Mouse (Mus musculus) CH12.LX (cell line): Measurements from ENCODE around the gene Ncf2. TPM values are rescaled to one million over a fixed set of nuclear protein-coding genes. Genes with fewer than 3 reads are reported as not detected.

Source experiments
- DNase-seq: peaks from one replicate; pipeline ENCODE4 v3.0.0-alpha.2; 2013; ENCODE audit errors: extremely low read depth
- H3K27ac ChIP-seq: 2 replicates; pipeline ENCODE4 v1.5.1; 2012; ENCODE audit warnings: low read depth, mild to moderate bottlenecking, control low read depth, moderate library complexity; ENCODE audit not compliant: insufficient read depth
- H3K27me3 ChIP-seq: replicated peaks from 2 replicates; pipeline ENCODE3; 2012; ENCODE audit warnings: inconsistent platforms
- H3K36me3 ChIP-seq, 2 experiments: replicated peaks in 1 of 2; 2 replicates each; pipeline versions ENCODE3 to v1.6.1; 2012; ENCODE audit warnings: inconsistent platforms in 1 of 2, low read length in 1 of 2, mild to moderate bottlenecking in 1 of 2, mixed read lengths in 1 of 2, moderate library complexity in 1 of 2; ENCODE audit not compliant: control insufficient read depth in 1 of 2, insufficient read depth in 1 of 2
- H3K4me1 ChIP-seq, 2 experiments: 2 replicates each; pipeline ENCODE4 v1.6.1; 2012; ENCODE audit warnings: inconsistent platforms in 1 of 2, moderate library complexity in 1 of 2; ENCODE audit not compliant: insufficient read depth in 2 of 2, control insufficient read depth in 1 of 2
- H3K4me2 ChIP-seq: 2 replicates; pipeline ENCODE4 v1.6.1; 2012; ENCODE audit warnings: low read depth, mild to moderate bottlenecking, control low read depth; ENCODE audit not compliant: poor library complexity, insufficient read depth, severe bottlenecking
- H3K4me3 ChIP-seq, 3 experiments: fragments of 150-350 bp in 1 of 3; sonication (generic) in 1 of 3; replicated peaks in 1 of 3; 2 replicates each; pipeline versions ENCODE3 to v1.5.1; 2011 to 2012; ENCODE audit warnings: low read depth in 2 of 3, low read length in 2 of 3, mild to moderate bottlenecking in 2 of 3, moderate library complexity in 2 of 3, control low read depth in 1 of 3, improper control_type of control experiment in 1 of 3, inconsistent platforms in 1 of 3, mixed read lengths in 1 of 3; ENCODE audit not compliant: poor library complexity in 1 of 3
- H3K79me2 ChIP-seq: replicated peaks from 2 replicates; pipeline ENCODE4 v1.6.1; 2012; ENCODE audit warnings: mild to moderate bottlenecking, moderate library complexity; ENCODE audit not compliant: control insufficient read depth, poor library complexity, insufficient read depth, severe bottlenecking; ENCODE audit errors: extremely low read depth
- H3K9ac ChIP-seq: 2 replicates; pipeline ENCODE4 v1.6.1; 2012; ENCODE audit warnings: low read depth, mild to moderate bottlenecking, control low read depth, moderate library complexity; ENCODE audit not compliant: insufficient read depth
- H3K9me3 ChIP-seq: replicated peaks from 2 replicates; pipeline ENCODE3; 2012; ENCODE audit warnings: low read length, inconsistent platforms, mixed read lengths
- BHLHE40 ChIP-seq: IDR thresholded peaks from 2 replicates; pipeline ENCODE4 v1.6.1; 2011; ENCODE audit warnings: mild to moderate bottlenecking, low read depth, low read length, improper control_type of control experiment
- CHD2 ChIP-seq: IDR thresholded peaks from 2 replicates; pipeline ENCODE4 v1.6.1; 2011; ENCODE audit warnings: low read length, improper control_type of control experiment
- CTCF ChIP-seq, 2 experiments: IDR thresholded peaks in 1 of 2; conservative IDR thresholded peaks in 1 of 2; 2 replicates each; pipeline ENCODE4 v1.5.1; 2011 to 2012; ENCODE audit warnings: low read depth in 2 of 2, low read length in 2 of 2, improper control_type of control experiment in 1 of 2, inconsistent platforms in 1 of 2, mild to moderate bottlenecking in 1 of 2, moderate library complexity in 1 of 2
- ELF1 ChIP-seq: IDR thresholded peaks from 2 replicates; pipeline ENCODE4 v1.6.1; 2014; ENCODE audit warnings: low read depth, mild to moderate bottlenecking, inconsistent platforms, low read length, improper control_type of control experiment
- EP300 ChIP-seq: IDR thresholded peaks from 2 replicates; pipeline ENCODE4 v1.6.1; 2011; ENCODE audit warnings: low read length, improper control_type of control experiment
- ETS1 ChIP-seq: conservative IDR thresholded peaks from 2 replicates; pipeline ENCODE4 v1.6.1; 2012; ENCODE audit warnings: low read depth, mild to moderate bottlenecking, inconsistent platforms, low read length, improper control_type of control experiment, moderate library complexity
- GABPA ChIP-seq: IDR thresholded peaks from 2 replicates; pipeline ENCODE4 v1.6.1; 2012; ENCODE audit warnings: low read depth, low read length, improper control_type of control experiment, inconsistent platforms; ENCODE audit not compliant: insufficient replicate concordance
- HCFC1 ChIP-seq: IDR thresholded peaks from 2 replicates; pipeline ENCODE4 v1.6.1; 2012; ENCODE audit warnings: low read depth, mild to moderate bottlenecking, inconsistent platforms, low read length, improper control_type of control experiment
- IRF4 ChIP-seq: IDR thresholded peaks from 2 replicates; pipeline ENCODE4 v1.6.1; 2014; ENCODE audit warnings: low read depth, mild to moderate bottlenecking, inconsistent platforms, low read length, improper control_type of control experiment
- JUN ChIP-seq: IDR thresholded peaks from 2 replicates; pipeline ENCODE4 v1.6.1; 2011; ENCODE audit warnings: low read depth, mild to moderate bottlenecking, low read length, improper control_type of control experiment, moderate library complexity; ENCODE audit not compliant: insufficient read depth
- JUND ChIP-seq: conservative IDR thresholded peaks from 2 replicates; pipeline ENCODE4 v1.6.1; 2011; ENCODE audit warnings: low read depth, low read length, improper control_type of control experiment
- KAT2A ChIP-seq: IDR thresholded peaks from 2 replicates; pipeline ENCODE4 v1.6.1; 2012; ENCODE audit warnings: low read length, improper control_type of control experiment, inconsistent platforms; ENCODE audit not compliant: insufficient replicate concordance
- MAX ChIP-seq: IDR thresholded peaks from 2 replicates; pipeline ENCODE4 v1.6.1; 2011; ENCODE audit warnings: low read length, improper control_type of control experiment
- MAZ ChIP-seq: IDR thresholded peaks from 2 replicates; pipeline ENCODE4 v1.6.1; 2012; ENCODE audit warnings: low read depth, mild to moderate bottlenecking, inconsistent platforms, low read length, improper control_type of control experiment, moderate library complexity
- MEF2A ChIP-seq: IDR thresholded peaks from 2 replicates; pipeline ENCODE4 v1.6.1; 2014; ENCODE audit warnings: low read depth, mild to moderate bottlenecking, inconsistent platforms, low read length, improper control_type of control experiment, borderline replicate concordance
- MXI1 ChIP-seq: IDR thresholded peaks from 2 replicates; pipeline ENCODE4 v1.6.1; 2011; ENCODE audit warnings: mild to moderate bottlenecking, low read depth, low read length, improper control_type of control experiment
- NELFE ChIP-seq: IDR thresholded peaks from 2 replicates; pipeline ENCODE4 v1.6.1; 2011; ENCODE audit warnings: low read depth, low read length, improper control_type of control experiment
- PAX5 ChIP-seq: IDR thresholded peaks from 2 replicates; pipeline ENCODE4 v1.6.1; 2012; ENCODE audit warnings: low read length, inconsistent platforms, mixed read lengths
- POLR2A ChIP-seq: IDR thresholded peaks from 2 replicates; pipeline ENCODE4 v1.6.1; 2011; ENCODE audit warnings: low read depth, mild to moderate bottlenecking, improper control_type of control experiment, low read length
- RAD21 ChIP-seq: IDR thresholded peaks from 2 replicates; pipeline ENCODE4 v1.6.1; 2011; ENCODE audit warnings: low read depth, mild to moderate bottlenecking, low read length, improper control_type of control experiment, moderate library complexity
- RCOR1 ChIP-seq: conservative IDR thresholded peaks from 2 replicates; pipeline ENCODE4 v1.6.1; 2012; ENCODE audit warnings: low read depth, mild to moderate bottlenecking, inconsistent platforms, low read length, improper control_type of control experiment
- SIN3A ChIP-seq: IDR thresholded peaks from 2 replicates; pipeline ENCODE4 v1.6.1; 2012; ENCODE audit warnings: low read length, improper control_type of control experiment, inconsistent platforms
- SMC3 ChIP-seq: IDR thresholded peaks from 2 replicates; pipeline ENCODE4 v1.6.1; 2011; ENCODE audit warnings: low read depth, low read length, improper control_type of control experiment
- TBP ChIP-seq: conservative IDR thresholded peaks from 2 replicates; pipeline ENCODE4 v1.6.1; 2011; ENCODE audit warnings: low read depth, low read length, improper control_type of control experiment
- TCF12 ChIP-seq: IDR thresholded peaks from 2 replicates; pipeline ENCODE4 v1.6.1; 2014; ENCODE audit warnings: low read depth, mild to moderate bottlenecking, inconsistent platforms, low read length, improper control_type of control experiment
- UBTF ChIP-seq: IDR thresholded peaks from 2 replicates; pipeline ENCODE4 v1.6.1; 2012; ENCODE audit warnings: low read depth, mild to moderate bottlenecking, inconsistent platforms, low read length, improper control_type of control experiment, moderate library complexity
- USF1 ChIP-seq: IDR thresholded peaks from 2 replicates; pipeline ENCODE4 v1.6.1; 2014; ENCODE audit warnings: low read depth, mild to moderate bottlenecking, inconsistent platforms, low read length, improper control_type of control experiment
- ZC3H11A ChIP-seq: IDR thresholded peaks from 2 replicates; pipeline ENCODE4 v1.6.1; 2012; ENCODE audit warnings: low read depth, mild to moderate bottlenecking, inconsistent platforms, low read length, improper control_type of control experiment
- ZKSCAN1 ChIP-seq: IDR thresholded peaks from 2 replicates; pipeline ENCODE4 v1.6.1; 2012; ENCODE audit warnings: low read depth, inconsistent platforms, low read length, improper control_type of control experiment, borderline replicate concordance
- ZMIZ1 ChIP-seq: IDR thresholded peaks from 2 replicates; pipeline ENCODE4 v1.6.1; 2012; ENCODE audit warnings: low read depth, mild to moderate bottlenecking, inconsistent platforms, low read length, improper control_type of control experiment
- ZNF384 ChIP-seq: IDR thresholded peaks from 2 replicates; pipeline ENCODE4 v1.6.1; 2012; ENCODE audit warnings: low read depth, low read length, improper control_type of control experiment, inconsistent platforms
- dilution Hi-C: fragments of 300-500 bp; cut with MboI; formaldehyde crosslinking; loops from 2 replicates; pipeline ENCODE4 v1.14.3; 2020; ENCODE audit warnings: low sequenced_read_pairs; ENCODE audit not compliant: extremely low pct_unique_long_range_greater_than_20kb, extremely low pct_ligation_motif_present
- in situ Hi-C: fragments of 300-500 bp; cut with MboI; formaldehyde crosslinking; loops from 3 replicates; pipeline ENCODE4 v1.14.3; 2019; ENCODE audit warnings: low sequenced_read_pairs, low pct_ligation_motif_present, low pct_unique_long_range_greater_than_20kb, mixed read lengths
- polyA plus RNA-seq: library from polyadenylated mRNA; unstranded; fragments of >175 nt; gene quantifications from 2 replicates; pipeline ENCODE4 v1.2.1, GENCODE M21; 2012; ENCODE audit warnings: low read depth; ENCODE audit not compliant: insufficient read length
- total RNA-seq, 2 experiments: library from RNA; depleted of rRNA; stranded (reverse); fragments of 300-350 nt in 1 of 2; fragments of >200 nt in 1 of 2; gene quantifications; 2 replicates each; pipeline ENCODE4 v1.2.3; 2012 to 2014

The Ncf2 gene
- total and polyA plus RNA-seq, 3 experiments, result 82.6 to 89.9 (median 89.2) TPM

GRCm38 (mm10) chr1:152790254-152790653 lies 9.7 kb upstream of the Ncf2 start:
- H3K27ac ChIP-seq, result no peak overlapping the region
- in situ Hi-C loops, result loop anchor here (10.0 to 25.0 kb wide), 2 partner anchors 115 to 597 kb away; partner anchors contain the start of gene Smg7
- DNase-seq, result peak; percentile 51

DNA sequence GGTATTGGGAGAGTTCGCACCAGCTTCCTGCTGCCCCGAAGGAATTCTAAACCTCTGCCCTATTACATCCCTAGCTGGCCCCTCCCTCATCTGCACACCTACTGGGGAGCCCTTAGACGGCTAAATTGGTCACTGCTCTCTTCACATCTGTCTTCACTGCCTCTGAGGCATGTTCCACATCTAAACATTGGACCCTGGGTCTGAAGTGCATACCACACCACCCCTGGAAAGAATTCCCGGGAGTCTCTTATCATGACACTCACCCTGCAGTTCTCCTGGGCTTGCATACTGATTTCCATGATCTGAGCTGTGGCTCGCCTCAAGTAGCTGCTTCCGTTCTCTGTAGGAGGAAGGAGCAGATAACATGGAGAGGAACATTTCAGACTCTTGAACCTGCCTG lies 9.2 kb upstream of the Ncf2 start:
- H3K27ac ChIP-seq, result no peak overlapping the region
- H3K9ac ChIP-seq, result no peak overlapping the region
- in situ Hi-C loops (loop anchor here (10.0 to 25.0 kb wide), 2 partner anchors 114 to 596 kb away; partner anchors contain the start of gene Smg7), dilution Hi-C loops (no loop called here)
- no peaks in the 10 kb centered on the region for H3K27me3 ChIP-seq
- no peak overlapping the region for H3K4me2 ChIP-seq
- no peaks in the 10 kb centered on the region for H3K36me3 ChIP-seq
- DNase-seq, result no peak
- H3K9me3 ChIP-seq, result no peaks in the 10 kb centered on the region
- H3K4me3 ChIP-seq, result no peak overlapping the region
- peaks cover 0 to 3% of the 10 kb centered on the region in 2 experiments; a peak in 1 of 4 replicates for H3K4me1 ChIP-seq
- TF ChIP-seq MAZ, result no peak
- no peak for TF ChIP-seq ZC3H11A
- TF ChIP-seq GABPA, result no peak
- no peak for TF ChIP-seq HCFC1
- no peak for TF ChIP-seq ETS1
- no peak for TF ChIP-seq SMC3
- TF ChIP-seq JUND, result no peak
- no peak for TF ChIP-seq USF1
- TF ChIP-seq MEF2A, result no peak
- no peaks in the 10 kb centered on the region for H3K79me2 ChIP-seq

More at GRCm38 (mm10) chr1:152790254-152790653, 9.7 kb upstream of the Ncf2 start:
- H3K4me2 ChIP-seq, result no peak overlapping the region
- H3K9me3 ChIP-seq, result no peaks in the 10 kb centered on the region
- no peak overlapping the region for H3K4me3 ChIP-seq
- H3K4me1 ChIP-seq, result no peaks in the 10 kb centered on the region
- no peaks in the 10 kb centered on the region for H3K79me2 ChIP-seq
- TF ChIP-seq HCFC1, result no peak
- TF ChIP-seq RCOR1, result no peak
- TF ChIP-seq SIN3A, result no peak
- TF ChIP-seq MXI1, result no peak
- peak; percentile 22 for TF ChIP-seq ZC3H11A
- TF ChIP-seq JUND, result no peak
- TF ChIP-seq JUN, result no peak
- TF ChIP-seq NELFE, result no peak
- TF ChIP-seq BHLHE40, result no peak
- peak; percentile 55 for TF ChIP-seq SMC3
- TF ChIP-seq PAX5, result no peak
- TF ChIP-seq RAD21, result peak; percentile 65
- TF ChIP-seq TCF12, result no peak
- no peak for TF ChIP-seq MEF2A
- TF ChIP-seq ELF1, result no peak
- no peak for TF ChIP-seq CHD2
- TF ChIP-seq EP300, result no peak
- TF ChIP-seq ZNF384, result no peak
- no peak for TF ChIP-seq IRF4
- TF ChIP-seq TBP, result no peak
- TF ChIP-seq POLR2A, result no peak
- no peak for TF ChIP-seq MAX
- TF ChIP-seq ZKSCAN1, result no peak
- TF ChIP-seq KAT2A, result no peak
- TF ChIP-seq UBTF, result no peak
- no peak for TF ChIP-seq MAZ
- no peak for TF ChIP-seq ZMIZ1
- TF ChIP-seq CTCF (conservative IDR thresholded peaks at IDR 0.05 in 1 of 2, IDR thresholded peaks at IDR 0.05 in 1 of 2; ENCODE audit: low read depth in 2 of 2, low read length in 2 of 2), result peak; percentile 23 to 57; a peak in 2 of 4 replicates
- no peaks in the 10 kb centered on the region for H3K36me3 ChIP-seq
- no peaks in the 10 kb centered on the region for H3K27me3 ChIP-seq
- dilution Hi-C loops, result no loop called here
- H3K9ac ChIP-seq, result no peak overlapping the region
